Mouse (Mus musculus) G1E (cell line): ENCODE measurements at regions not wholly inside any gene's neighbourhood (a gene's known extent, or its start where the extent isn't known, plus 50 kb on each side); places are given as distances from the start of the nearest gene placed in this dataset.

Experiments used
- CTCF ChIP-seq: IDR thresholded peaks from 2 replicates; pipeline ENCODE4 v1.5.1; 2012; ENCODE audit warnings: low read depth, low read length, inconsistent platforms, mixed read lengths
- GATA1 ChIP-seq: IDR thresholded peaks from 2 replicates; pipeline ENCODE4 v1.6.1; 2012; ENCODE audit warnings: borderline replicate concordance, low read length, inconsistent platforms, mixed read lengths
- TAL1 ChIP-seq: conservative IDR thresholded peaks from 2 replicates; pipeline ENCODE4 v1.6.1; 2012; ENCODE audit warnings: low read depth, low read length, inconsistent platforms, mixed read lengths

DNA sequence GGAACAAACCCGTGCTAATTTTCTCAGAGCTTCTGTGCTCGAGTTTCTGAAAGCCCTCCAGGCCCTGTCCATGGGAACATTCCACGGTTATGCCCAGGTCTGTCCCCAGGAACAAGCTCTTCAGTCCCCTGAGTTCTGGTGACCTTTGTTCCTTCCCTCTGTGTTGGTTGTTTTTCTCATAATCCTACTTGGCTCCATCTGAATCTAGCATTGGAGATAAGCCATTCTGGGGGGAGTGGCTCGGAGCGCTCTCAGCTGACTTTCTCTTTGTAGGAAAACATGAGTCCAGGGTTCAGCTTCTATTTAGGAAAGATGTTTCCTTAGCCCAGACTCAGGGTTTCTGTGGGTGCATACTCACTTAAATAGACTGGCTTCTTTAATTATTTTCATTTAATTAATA lies 58.7 kb upstream of the Pde3a start:
- TF ChIP-seq CTCF (no peak), TAL1 (no peak), GATA1 (no peak)
